Mouse (Mus musculus): ENCODE data around the gene Tnfaip8l2.

Tnfaip8l2 gene

GRCm38 (mm10) chr3:95141952-95142616, at the start of gene Tnfaip8l2:
Tnfaip8l2 (minus strand) TSS chr3:95142360.
- no peak for DNase-seq (ENCODE audit: low spot score)

GRCm38 (mm10) chr3:95186888-95187287, 44.7 kb upstream of the Tnfaip8l2 start:
- DNase-seq (ENCODE audit: low spot score) = no peak

DNA sequence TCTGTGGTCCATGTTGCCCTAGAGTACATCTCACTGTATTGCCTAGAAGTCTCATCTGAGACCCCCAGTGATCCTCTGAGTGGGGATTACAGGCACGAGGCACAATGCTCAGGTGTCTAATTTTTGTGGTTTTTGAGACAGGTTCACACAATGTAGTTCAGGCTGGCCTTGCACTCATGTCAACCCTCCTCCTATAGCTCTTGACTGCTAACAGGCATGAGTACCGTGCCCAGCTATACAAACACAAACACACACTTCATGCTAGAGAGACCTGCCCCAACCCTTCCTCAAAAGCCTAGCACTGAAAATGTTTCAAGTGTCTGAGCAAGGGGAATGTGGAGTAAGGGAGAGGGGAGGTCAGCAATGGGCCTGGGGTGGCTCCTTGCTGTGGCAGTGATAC, 43.9 kb upstream of the Tnfaip8l2 start:
- DNase-seq (ENCODE audit: low spot score) = no peak

GRCm38 (mm10) chr3:95184796-95185577, 42.8 kb upstream of the Tnfaip8l2 start:
- no peak for DNase-seq (ENCODE audit: low spot score)

- DNase-seq (ENCODE audit: low spot score) = no peak
Measured at GRCm38 (mm10) chr3:95181841-95182240, 39.7 kb upstream of the Tnfaip8l2 start.

GRCm38 (mm10) chr3:95179890-95180289, 37.7 kb upstream of the Tnfaip8l2 start:
- no peak for DNase-seq (ENCODE audit: low spot score)

DNA sequence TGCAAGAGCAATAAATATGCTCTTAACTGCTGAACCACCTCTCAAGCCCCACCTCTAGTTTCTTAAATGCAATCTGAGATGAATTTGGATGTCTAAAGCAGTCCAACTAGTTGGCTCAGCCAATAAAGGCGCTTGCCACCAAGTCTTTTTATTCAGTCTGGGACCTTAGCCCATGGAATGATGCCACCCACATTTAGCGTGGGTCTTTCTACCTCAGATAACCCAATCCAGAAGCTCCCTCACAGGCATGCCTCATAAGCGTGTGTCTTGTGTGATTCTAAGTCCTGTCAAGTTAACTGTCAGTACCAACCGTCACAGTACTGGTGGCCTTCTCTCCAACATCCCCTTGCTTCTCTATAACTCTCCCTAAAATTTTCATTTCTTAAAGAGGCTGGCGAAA, 36.8 kb upstream of the Tnfaip8l2 start:
- DNase-seq (ENCODE audit: low spot score) = no peak

DNA sequence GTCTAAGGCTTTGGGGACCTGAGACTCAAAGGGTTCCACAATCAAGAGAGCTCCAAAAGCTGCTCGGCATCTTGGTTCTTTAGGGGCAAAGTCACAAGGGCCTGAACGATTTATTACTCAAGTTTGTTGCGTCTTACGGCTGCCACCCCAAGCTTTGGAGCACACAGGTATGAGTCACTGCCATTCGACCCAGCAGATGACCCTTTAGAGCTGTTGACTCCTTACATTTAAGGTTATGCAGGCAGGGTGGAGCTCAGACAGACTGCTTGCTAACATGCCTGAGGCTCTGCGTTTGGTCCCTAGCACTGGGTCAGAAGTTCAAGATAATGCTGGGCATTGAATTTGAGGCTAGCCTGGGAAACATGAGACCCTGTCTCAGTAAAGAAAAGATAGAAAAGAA, 35.4 kb upstream of the Tnfaip8l2 start:
- DNase-seq (ENCODE audit: low spot score) = no peak

DNA sequence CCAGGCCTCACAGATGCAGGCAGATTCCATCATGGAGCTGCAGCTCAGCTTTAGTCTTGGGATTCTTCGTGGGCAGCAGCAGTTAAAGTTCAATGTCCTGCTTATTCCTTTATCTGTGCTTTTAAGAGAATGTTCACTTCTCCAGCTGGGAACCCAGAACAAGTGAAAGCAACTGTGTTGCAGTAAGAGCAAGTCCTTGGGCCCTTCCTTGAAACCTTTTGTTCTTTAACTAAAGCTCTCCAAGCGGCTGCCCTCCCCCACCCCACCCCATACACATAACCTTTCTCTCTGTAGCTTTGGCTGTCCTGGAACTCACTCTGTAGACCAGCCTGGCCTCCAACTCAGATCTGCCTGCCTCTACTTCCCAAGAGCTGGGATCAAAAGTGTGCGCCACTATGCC, 34.3 kb upstream of the Tnfaip8l2 start:
- DNase-seq (ENCODE audit: low spot score) = no peak

GRCm38 (mm10) chr3:95174011-95174592, 31.9 kb upstream of the Tnfaip8l2 start:
- peak; percentile 86 for DNase-seq (ENCODE audit: low spot score)

DNA sequence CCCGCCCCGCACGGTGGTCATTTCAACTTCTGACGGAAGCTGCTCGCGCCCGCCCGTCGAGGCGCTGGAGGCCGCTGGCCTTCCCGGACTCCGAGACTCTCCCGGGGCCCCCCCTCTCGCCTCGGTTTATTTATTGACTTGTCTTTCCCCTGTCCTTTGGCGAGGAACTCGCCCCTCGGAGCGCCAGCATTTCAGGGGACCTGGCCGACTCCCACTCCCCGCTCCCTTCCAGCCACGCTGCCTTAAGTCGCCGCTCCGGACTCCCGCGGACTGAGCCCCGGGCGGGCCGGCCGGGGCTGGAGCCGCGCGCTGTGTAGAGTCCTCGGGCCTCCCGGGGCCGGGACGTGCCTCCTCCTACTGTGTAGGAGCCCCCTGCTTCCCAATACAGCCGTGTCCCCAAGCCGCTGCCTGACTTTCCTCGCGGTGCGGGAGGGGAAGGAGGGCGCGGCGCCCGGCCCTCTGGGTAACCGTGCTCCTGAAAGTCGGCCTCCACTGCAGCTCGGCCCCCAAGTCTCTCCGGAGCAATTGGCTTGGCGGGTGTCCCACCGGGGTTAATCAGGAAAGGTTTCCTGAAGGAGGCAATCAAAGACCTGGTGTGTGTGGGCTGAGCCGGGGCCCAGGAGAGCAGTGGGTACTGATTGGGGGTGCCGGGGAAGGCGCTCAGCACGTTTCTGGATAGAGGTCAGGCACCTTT, 31.2 kb upstream of the Tnfaip8l2 start:
- peak; percentile 15 for DNase-seq (ENCODE audit: low spot score)

GRCm38 (mm10) chr3:95172526-95173255, 30.5 kb upstream of the Tnfaip8l2 start:
- DNase-seq (ENCODE audit: low spot score) = peak; percentile 8

DNA sequence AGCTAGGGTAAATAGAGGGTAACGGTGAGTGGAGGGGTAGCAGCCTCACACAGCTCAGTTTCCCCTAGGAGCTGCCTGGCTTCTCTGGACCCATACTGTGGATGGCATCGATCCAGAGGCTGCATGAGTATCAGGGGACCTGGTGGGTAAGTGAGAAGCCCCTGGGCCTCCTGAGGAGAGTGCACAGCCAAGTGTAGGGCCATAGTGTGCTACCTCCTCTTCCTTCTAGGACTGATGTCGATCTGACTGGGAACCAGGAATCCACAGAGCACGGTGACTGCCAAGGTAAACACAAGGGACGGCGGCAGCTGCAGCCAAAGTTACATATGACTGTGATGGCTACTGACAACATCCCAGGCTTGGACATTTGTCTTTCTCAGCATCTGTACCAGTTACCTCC, 28.9 kb upstream of the Tnfaip8l2 start:
- no peak for DNase-seq (ENCODE audit: low spot score)

DNA sequence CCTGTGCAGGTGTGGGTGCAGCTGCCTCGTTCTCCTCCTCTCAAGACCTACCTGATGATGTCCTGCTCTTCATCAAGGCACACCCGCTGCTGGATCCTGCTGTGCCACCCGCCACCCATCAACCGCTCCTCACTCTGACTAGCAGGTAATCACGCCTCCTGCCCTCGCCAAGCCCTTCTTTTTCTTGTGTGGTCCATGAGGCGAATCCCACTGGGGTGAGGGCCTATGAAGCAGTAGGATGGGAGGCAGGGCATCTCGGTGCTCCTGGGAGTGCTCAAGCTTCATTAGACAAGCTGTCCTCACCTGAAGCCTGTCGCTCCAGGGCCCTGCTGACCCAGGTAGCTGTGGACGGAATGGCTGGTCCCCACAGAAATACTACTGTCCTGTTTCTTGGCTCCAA, 27.8 kb upstream of the Tnfaip8l2 start:
- no peak for DNase-seq (ENCODE audit: low spot score)

DNA sequence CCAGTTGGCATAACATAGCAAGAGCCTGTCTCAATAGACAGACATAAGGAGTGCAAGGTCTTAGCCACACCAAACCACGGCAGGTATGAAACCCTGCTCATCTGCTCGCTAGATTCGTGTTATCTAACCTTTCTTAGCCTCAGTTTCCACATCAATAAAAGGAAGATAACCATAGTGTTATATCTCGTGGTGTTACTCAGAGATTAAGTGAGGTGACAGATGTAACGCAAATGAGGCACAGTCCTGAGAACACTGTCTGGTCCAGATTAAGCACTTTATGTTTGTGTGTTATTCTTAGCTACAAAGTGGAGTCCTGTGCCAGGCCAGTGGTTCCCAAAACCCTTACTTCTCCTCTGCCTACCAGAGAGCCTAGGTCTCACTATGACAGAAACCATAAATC, 22.7 kb upstream of the Tnfaip8l2 start:
- no peak for DNase-seq (ENCODE audit: low spot score)

- no peak for DNase-seq (ENCODE audit: low spot score)
Measured at GRCm38 (mm10) chr3:95164256-95164550, 22.0 kb upstream of the Tnfaip8l2 start.

DNA sequence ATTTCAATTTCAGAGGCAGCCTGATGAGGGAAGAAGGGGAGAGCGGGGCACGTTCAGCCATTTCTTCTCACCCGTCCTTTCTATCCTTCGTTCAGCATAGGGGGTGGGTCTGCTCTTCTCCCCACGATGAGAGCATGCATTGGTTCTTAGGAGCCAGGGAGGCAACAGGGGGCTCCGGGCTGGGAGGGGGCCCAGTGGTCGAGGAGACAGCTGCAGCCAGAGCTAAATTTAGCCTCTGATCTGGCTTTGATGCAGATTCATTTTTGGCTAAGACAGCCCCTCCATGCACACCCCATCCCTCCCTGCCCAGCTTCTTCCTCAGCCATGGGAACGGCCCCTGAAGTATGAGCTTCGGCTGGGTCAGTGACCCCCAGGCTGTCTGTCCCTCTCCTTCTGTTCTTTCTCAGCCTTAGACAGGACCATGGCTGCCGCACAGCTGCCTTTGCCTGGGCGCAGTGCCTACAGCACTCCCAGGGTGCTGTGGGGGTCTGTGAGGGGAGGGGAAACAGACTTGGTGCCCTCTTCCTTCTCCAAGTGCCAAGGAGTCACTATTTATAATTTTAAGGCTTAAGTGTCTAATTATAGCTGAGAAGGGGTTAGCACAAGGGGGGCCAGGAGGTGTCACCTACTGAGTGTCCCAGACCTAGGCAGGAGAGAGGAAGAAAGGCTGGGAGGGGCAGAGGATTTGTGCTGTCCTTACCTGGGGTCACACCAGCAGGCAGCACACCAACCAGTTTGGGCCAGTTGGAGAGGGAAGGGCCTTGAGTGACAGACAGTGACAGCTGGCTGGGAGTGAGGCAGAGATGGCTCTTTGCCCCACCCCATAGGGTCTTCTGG, 21.5 kb upstream of the Tnfaip8l2 start:
- no peak for DNase-seq (ENCODE audit: low spot score)

GRCm38 (mm10) chr3:95162345-95162628, 20.1 kb upstream of the Tnfaip8l2 start:
- no peak for DNase-seq (ENCODE audit: low spot score)

DNA sequence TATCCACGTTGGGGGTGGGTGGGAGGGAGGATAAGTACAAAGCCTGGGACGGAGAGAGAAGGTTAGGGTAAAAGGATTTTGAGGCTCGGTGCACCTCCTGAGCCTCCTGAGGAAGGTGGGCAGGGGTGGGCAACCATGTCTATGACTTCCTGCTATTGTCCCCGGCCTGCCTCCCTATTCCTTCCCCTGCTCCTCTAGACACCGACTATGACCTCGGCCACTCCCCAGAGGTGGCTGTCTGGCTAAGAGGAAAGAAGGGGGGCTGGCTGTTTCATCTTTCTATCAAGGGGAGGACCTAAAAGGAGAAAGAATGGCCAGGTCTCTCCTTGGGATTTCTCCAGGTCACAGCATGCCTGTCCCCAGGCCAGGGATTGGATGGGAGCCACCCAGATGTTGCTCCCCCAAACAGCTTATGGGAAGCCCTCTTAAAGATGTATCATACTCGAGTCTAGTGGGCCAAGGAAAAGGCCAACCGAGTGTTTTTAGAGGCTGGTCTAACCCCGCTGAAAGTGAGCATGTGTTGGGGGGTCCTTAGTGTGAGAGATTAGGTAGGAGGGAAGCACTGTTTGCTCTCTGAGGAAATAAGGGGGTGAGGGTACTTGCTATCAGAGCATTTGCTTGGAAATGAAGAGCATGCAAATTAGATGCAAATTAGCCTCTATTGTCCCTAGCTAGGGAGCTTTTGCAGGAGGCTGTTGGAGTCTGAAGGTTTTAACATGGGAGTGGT, 19.6 kb upstream of the Tnfaip8l2 start:
- DNase-seq (ENCODE audit: low spot score) = no peak

DNA sequence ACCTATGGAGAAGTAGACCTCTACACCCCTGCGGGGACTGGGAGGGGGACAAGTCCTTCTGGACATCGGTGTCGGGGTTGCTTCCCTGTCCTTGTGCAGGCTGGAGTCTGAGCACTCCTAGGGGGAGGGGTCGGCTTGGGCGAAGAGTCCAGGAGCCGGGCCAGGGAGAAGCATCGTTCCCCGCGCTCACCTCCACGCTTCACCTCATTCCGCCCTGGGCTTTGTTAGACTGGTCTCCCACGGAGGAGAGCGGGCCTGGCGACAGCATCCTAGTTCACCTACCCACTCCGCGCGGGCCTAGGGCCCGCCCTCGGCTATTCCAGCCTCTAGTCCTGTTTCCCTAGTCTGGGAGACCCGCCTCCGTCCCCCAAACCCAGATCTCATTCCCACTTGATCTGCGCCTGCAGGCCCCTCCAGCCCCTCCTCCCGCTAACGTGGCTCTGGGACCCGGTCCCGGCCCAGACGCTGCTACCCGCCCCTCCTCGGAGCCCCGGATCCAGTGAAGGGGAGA, 18.9 kb upstream of the Tnfaip8l2 start:
- DNase-seq (ENCODE audit: low spot score) = no peak
